Mouse (Mus musculus) kidney, postnatal 0 days (tissue): ENCODE measurements at regions not wholly inside any gene's neighbourhood (a gene's known extent, or its start where the extent isn't known, plus 50 kb on each side); places are given as distances from the start of the nearest gene placed in this dataset.

Experiments used
- ATAC-seq: fragments of 200-750 bp; cut with Nextera tagmentation; replicated peaks from 2 replicates; pipeline ENCODE4 v1.8.0; 2017; ENCODE audit warnings: low read depth, moderate number of reproducible peaks, moderate TSS enrichment, moderate library complexity; ENCODE audit not compliant: low FRiP score
- DNase-seq: peaks from one replicate; pipeline ENCODE4 v3.0.0-alpha.2; 2016; ENCODE audit warnings: low spot score
- H3K27ac ChIP-seq: fragments of 300-500 bp; sonication (generic); 2 replicates; pipeline ENCODE4 v1.5.1; 2014; ENCODE audit warnings: mild to moderate bottlenecking
- H3K27me3 ChIP-seq: fragments of 300-500 bp; sonication (generic); 2 replicates; pipeline ENCODE4 v1.6.1; 2014; ENCODE audit warnings: low read length, mixed read lengths; ENCODE audit not compliant: insufficient read depth
- H3K36me3 ChIP-seq: fragments of 300-500 bp; sonication (generic); 2 replicates; pipeline ENCODE4 v1.6.1; 2014; ENCODE audit warnings: low read length, mixed read lengths; ENCODE audit not compliant: insufficient read depth
- H3K4me1 ChIP-seq: fragments of 300-500 bp; sonication (generic); replicated peaks from 2 replicates; pipeline ENCODE4 v1.6.1; 2014; ENCODE audit warnings: antibody characterized with exemption, low read length, mixed read lengths; ENCODE audit not compliant: insufficient read depth
- H3K4me2 ChIP-seq: fragments of 300-500 bp; sonication (generic); 2 replicates; pipeline ENCODE4 v1.6.1; 2014; ENCODE audit warnings: mild to moderate bottlenecking, low read length, moderate library complexity, mixed read lengths
- H3K4me3 ChIP-seq: fragments of 300-500 bp; sonication (generic); replicated peaks from 2 replicates; pipeline ENCODE4 v1.5.1; 2014; ENCODE audit warnings: low read depth, low read length
- H3K9ac ChIP-seq: fragments of 300-500 bp; sonication (generic); 2 replicates; pipeline ENCODE4 v1.6.1; 2014; ENCODE audit warnings: low read depth, low read length
- H3K9me3 ChIP-seq: fragments of 300-500 bp; sonication (generic); replicated peaks from 2 replicates; pipeline ENCODE4 v1.6.1; 2016; ENCODE audit warnings: low read length, inconsistent platforms, mixed read lengths
- CTCF ChIP-seq: IDR thresholded peaks from 2 replicates; pipeline ENCODE4 v1.5.1; 2016; ENCODE audit warnings: antibody characterized with exemption, low read depth, mild to moderate bottlenecking, moderate library complexity
- WGBS: fragments of 180-500 bp; shearing (Covaris S2); extraction: QIAGEN DNeasy Blood & Tissue Kit; methylation state at CpG from one replicate; pipeline ENCODE4 v1.1.7; 2014; 5-methylcytosine and 5-hydroxymethylcytosine counted together

DNA sequence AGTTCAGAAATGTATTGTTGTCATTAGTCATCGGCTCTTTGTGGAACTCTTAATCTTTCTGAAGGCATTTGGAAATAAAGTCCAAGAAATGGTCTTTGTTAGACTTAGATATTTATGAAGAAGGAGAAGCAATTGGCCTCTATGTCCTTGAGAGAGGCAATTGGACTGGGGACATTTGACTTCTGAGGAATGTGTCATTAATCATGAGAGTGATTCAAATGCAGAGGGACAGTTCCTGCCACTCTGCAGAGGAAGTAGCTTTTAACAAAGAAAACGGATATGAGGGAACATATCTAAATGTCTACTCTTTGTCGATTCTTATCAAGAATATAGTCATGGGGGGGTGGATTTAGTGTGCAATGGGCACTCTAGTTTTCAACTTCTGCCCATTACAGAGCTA is 416.6 kb upstream of the Pom121l12 start:
- no peak overlapping the region for H3K4me3 ChIP-seq
- no peaks in the 10 kb centered on the region for H3K36me3 ChIP-seq
- no peaks in the 10 kb centered on the region for H3K9me3 ChIP-seq
- H3K9ac ChIP-seq = no peak overlapping the region
- H3K4me2 ChIP-seq = no peak overlapping the region
- DNase-seq = no peak
- WGBS = 42% methylated on average over 3 of the region's 3 CpGs
- ATAC-seq = no peak
- no peaks in the 10 kb centered on the region for H3K4me1 ChIP-seq
- no peak for TF ChIP-seq CTCF
- H3K27me3 ChIP-seq = no peaks in the 10 kb centered on the region
- no peak overlapping the region for H3K27ac ChIP-seq

DNA sequence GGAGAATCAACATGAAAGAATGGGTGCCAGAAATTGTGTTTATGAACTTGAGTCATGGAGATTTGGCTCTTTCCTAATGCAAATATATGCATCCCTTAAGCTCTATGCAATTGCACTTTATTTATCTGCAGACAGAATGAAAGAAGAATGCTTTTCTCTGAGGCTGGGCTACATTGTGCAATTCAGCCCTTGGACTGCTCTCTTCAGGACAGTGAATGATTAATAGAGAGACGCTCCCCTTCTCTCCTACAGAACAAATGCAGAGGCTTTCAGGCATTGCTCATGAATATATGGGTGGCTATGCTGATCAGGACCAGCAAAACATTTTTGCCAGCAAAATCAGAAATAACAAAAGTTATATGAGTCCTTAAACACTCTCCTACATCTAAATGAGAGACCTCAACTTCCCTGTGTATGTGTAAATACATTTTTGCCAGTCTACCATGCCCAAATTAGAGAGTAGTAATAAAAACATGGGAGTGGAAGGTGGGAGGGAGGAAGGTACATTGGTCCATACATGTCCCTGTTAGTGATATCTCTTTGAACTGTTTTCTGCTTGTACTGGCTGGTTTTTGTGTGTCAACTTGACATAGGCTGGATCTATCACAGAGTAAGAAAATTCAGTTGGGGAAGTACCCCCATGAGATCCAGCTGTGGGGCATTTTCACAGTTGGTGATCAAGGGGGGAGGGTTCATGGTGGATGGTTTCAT is 415.7 kb upstream of the Pom121l12 start:
- ATAC-seq = peak; percentile 73; the same call in 1 of the 2 replicates
- WGBS = 52% methylated on average over 1 of the region's 1 CpGs
- no peak overlapping the region for H3K4me3 ChIP-seq

DNA sequence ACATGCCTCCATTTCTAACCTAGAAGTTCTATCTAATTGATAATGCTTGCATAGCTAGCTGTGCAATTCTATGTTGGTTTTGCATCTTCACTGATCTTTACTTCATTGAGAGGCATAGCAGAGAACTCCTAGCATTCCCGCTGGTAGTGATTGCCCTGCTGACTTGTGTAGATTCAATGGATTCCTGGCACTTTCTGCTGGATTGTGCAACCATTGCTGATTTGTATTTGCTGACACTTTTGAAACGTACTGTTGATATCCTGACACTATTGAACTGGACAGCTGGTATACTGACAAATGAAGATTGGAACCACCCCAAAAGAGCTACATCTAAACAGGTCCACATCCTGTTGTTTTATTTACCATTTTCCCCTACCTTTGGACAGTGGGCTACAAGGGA is 404.0 kb upstream of the Pom121l12 start:
- H3K9ac ChIP-seq = no peak overlapping the region
- H3K27me3 ChIP-seq = no peaks in the 10 kb centered on the region
- TF ChIP-seq CTCF = no peak
- DNase-seq = no peak
- no peak for ATAC-seq
- no peaks in the 10 kb centered on the region for H3K4me1 ChIP-seq
- no peaks in the 10 kb centered on the region for H3K36me3 ChIP-seq
- 73% methylated on average over 2 of the region's 2 CpGs for WGBS
- no peak overlapping the region for H3K27ac ChIP-seq
- no peak overlapping the region for H3K4me3 ChIP-seq
- no peak overlapping the region for H3K4me2 ChIP-seq
- no peaks in the 10 kb centered on the region for H3K9me3 ChIP-seq

More for the DNA sequence above, 415.7 kb upstream of the Pom121l12 start:
- DNase-seq = peak; percentile 10
- no peaks in the 10 kb centered on the region for H3K27me3 ChIP-seq
- H3K9me3 ChIP-seq = no peaks in the 10 kb centered on the region
- H3K4me2 ChIP-seq = no peak overlapping the region
- H3K27ac ChIP-seq = no peak overlapping the region
- no peak for TF ChIP-seq CTCF
- no peak overlapping the region for H3K9ac ChIP-seq
- H3K36me3 ChIP-seq = no peaks in the 10 kb centered on the region
- no peaks in the 10 kb centered on the region for H3K4me1 ChIP-seq
